Mouse (Mus musculus) mature B cell (primary cell): ENCODE measurements around the gene Fbxo44.

Experiments used
- in situ Hi-C: fragments of 300-500 bp; cut with MboI; formaldehyde crosslinking; loops from 2 replicates; pipeline ENCODE4 v1.14.3; 2019

Gene Fbxo44

DNA sequence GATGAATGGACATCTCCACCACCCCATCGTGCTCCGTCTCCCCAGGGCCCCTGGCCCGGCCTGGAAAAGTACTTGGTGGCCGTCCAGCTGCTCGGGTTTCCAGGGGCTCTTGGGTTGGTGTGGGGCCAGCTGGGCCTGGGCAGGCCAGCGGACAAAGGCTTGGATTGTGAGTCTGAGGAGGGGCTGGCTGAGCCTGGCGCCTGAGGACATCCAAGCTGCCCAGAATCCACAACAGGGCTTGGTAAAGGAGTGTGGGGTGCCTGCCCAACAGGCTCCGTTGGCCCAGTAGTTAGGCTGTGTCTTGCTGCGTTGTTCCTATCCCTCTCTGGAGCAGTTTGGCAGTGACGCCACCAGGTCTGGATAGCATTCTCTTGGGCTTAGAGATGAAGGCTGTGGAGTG is 6.1 kb upstream of the Fbxo44 start:
- in situ Hi-C loops, result loop anchor here (10.0 to 25.0 kb wide), 3 partner anchors 52 to 446 kb away; partner anchors contain the start of genes Masp2, Mtor and Ubiad1

GRCm38 (mm10) chr4:148165551-148165950 is 5.3 kb upstream of the Fbxo44 start:
- in situ Hi-C loops, result loop anchor here (10.0 to 25.0 kb wide), 3 partner anchors 51 to 447 kb away; partner anchors contain the start of genes Masp2, Mtor and Ubiad1

DNA sequence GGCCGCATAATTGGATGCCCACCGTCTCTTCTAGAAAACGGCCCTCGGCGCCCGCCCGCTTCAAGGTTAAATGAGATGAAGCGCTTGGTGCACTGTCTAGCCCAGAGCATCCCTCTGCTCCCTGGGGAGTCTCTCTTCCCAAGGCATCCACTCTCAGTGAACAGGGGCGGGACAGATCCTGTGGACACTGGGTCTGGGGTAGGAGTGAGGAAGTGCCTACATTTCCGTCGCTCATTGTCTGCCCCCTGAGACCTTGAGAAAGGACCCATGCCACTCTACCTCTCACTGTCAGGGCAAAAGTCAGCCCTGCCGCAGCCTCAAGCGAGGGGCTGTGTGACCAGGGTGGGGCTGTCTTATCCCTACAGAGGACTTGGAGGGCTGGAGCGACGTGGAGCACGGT is 4.2 kb upstream of the Fbxo44 start:
- in situ Hi-C loops, result loop anchor here (10.0 to 25.0 kb wide), 3 partner anchors 50 to 448 kb away; partner anchors contain the start of genes Masp2, Mtor and Ubiad1

DNA sequence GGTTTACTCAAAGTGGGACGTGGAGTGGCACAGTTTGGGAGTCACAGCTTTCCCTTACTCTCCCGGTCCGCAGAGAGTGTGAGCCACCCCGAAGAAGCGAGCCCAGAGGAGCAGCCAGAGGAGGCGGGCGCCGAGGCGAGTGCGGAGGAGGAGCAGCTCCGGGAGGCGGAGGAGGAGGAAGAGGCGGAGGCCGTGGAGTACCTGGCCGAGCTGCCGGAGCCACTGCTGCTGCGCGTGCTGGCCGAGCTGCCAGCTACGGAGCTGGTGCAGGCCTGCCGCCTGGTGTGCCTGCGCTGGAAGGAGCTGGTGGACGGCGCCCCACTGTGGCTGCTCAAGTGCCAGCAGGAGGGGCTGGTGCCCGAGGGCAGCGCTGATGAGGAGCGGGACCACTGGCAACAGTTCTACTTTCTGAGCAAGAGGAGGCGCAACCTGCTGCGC is 3.7 kb upstream of the Fbxo44 start:
- in situ Hi-C loops, result loop anchor here (10.0 to 25.0 kb wide), 3 partner anchors 49 to 448 kb away; partner anchors contain the start of genes Masp2, Mtor and Ubiad1

- in situ Hi-C loops, result loop anchor here (10.0 to 25.0 kb wide), 3 partner anchors 45 to 453 kb away; partner anchors contain the start of genes Masp2, Mtor and Ubiad1
Measured at GRCm38 (mm10) chr4:148159544-148160435, 492 bp downstream of the Fbxo44 start.

- in situ Hi-C loops, result loop anchor here (25.0 kb wide), 2 partner anchors 279 to 454 kb away; partner anchors contain the start of genes Masp2, Mtor and Ubiad1
Measured at GRCm38 (mm10) chr4:148158436-148159348, 1.6 kb downstream of the Fbxo44 start.

DNA sequence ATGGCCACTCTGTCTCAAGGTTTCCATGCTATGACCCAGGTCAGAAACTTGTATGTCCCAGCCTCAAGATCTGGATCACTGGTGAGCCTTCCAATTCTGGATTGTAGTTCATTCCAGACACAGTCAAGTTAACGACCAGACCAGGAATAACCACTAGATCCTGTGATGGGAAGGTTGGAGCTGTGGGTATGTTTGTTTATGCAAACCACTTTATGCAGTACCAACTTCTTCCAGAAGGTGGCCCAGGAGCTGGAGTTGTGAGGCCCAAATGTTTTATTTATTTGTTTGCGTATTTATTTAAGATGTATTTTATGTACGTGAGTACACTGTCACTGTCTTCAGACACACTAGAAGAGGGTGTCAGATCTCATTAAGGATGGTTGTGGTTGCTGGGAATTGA is 5.3 kb downstream of the Fbxo44 start:
- in situ Hi-C loops, result loop anchor here (25.0 kb wide), 2 partner anchors 282 to 457 kb away; partner anchors contain the start of genes Masp2, Mtor and Ubiad1

DNA sequence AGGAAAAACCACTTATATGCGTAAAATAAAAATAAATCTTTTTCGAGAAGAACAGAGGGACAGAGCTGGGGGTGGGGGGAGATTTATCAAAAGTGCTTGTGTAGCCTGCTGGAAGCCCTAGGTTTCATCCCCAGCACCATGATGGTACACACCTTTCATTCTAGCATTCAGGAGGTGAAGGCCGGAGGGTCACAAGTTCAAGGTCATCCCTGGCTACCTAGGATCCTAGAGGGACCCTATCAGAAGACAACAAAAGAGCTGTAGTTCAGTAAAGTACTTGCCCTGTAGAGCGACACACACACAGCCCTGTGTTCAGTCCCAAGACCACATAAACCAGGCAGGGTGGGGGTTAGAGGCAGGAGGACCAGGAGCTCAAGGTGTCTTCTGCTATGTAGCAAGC is 6.3 kb downstream of the Fbxo44 start:
- in situ Hi-C loops, result loop anchor here (25.0 kb wide), 2 partner anchors 283 to 458 kb away; partner anchors contain the start of genes Masp2, Mtor and Ubiad1

- in situ Hi-C loops, result loop anchor here (25.0 kb wide), 2 partner anchors 285 to 460 kb away; partner anchors contain the start of genes Masp2, Mtor and Ubiad1
Measured at GRCm38 (mm10) chr4:148152547-148152946, 7.7 kb downstream of the Fbxo44 start.

GRCm38 (mm10) chr4:148151267-148152168 is 8.8 kb downstream of the Fbxo44 start, which contains the start of gene Fbxo6:
Fbxo6 (minus strand) TSS chr4:148152140.
- in situ Hi-C loops, result loop anchor here (25.0 kb wide), 2 partner anchors 286 to 461 kb away; partner anchors contain the start of genes Masp2, Mtor and Ubiad1

DNA sequence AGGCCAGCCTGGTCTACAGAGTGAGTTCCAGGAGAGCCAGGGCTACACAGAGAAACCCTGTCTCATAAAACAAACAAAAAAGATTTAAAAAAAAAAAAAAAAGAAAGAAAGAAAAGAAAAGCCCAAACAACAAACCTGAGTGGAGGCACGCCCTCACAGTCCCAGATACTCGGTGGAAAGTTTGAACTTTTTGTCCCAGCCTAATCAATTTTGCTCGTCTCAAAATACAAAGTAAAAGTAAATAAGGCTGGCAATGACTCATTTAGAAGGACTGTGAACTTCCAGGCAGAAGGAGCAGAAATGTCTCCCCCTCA is 9.4 kb downstream of the Fbxo44 start:
- in situ Hi-C loops, result loop anchor here (25.0 kb wide), 2 partner anchors 286 to 461 kb away; partner anchors contain the start of genes Masp2, Mtor and Ubiad1

- in situ Hi-C loops, result loop anchor here (25.0 kb wide), 2 partner anchors 287 to 462 kb away; partner anchors contain the start of genes Masp2, Mtor and Ubiad1
Measured at GRCm38 (mm10) chr4:148150242-148150641, 10.0 kb downstream of the Fbxo44 start.

DNA sequence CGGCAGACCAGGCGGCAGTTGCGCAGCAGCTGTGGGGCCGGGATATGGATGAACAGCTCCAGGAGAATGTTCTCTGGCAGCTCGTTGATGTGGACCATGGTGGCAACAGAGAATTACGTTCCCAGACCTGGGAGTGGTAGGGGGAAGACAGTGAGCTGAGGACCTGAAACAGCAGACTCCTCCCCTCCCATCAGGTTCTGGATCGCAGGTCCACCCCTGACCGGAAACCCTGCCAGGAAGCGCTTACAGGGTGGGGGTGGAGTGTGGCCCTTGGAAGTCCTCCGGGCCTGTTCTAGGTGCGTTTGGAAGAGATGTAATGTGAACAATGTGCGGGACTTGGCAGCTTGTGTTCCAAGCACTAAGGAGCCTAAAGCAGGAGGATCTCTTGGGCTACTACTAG is 10.7 kb downstream of the Fbxo44 start:
- in situ Hi-C loops, result no loop called here

DNA sequence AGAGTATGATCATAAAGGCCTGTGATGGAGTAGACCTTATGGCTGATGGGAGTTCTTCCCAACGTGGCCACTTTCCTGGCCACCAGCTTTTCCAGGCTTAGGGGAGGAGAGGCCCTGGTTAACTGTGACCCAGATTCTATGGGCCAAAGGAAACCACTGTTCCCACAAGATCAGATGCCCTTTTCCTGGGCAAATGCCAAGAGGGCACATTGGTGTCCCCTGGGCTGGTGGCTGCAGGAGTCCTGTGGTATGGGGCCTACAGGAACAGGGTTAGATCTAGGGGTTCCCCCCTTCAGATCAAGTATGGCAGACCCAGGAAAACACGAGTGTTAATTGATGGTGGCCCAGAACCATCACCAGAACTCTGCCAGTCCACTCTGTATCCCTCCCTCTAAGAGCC is 12.6 kb downstream of the Fbxo44 start:
- in situ Hi-C loops, result no loop called here

- in situ Hi-C loops, result no loop called here
Measured at GRCm38 (mm10) chr4:148143721-148144120, 16.6 kb downstream of the Fbxo44 start.

DNA sequence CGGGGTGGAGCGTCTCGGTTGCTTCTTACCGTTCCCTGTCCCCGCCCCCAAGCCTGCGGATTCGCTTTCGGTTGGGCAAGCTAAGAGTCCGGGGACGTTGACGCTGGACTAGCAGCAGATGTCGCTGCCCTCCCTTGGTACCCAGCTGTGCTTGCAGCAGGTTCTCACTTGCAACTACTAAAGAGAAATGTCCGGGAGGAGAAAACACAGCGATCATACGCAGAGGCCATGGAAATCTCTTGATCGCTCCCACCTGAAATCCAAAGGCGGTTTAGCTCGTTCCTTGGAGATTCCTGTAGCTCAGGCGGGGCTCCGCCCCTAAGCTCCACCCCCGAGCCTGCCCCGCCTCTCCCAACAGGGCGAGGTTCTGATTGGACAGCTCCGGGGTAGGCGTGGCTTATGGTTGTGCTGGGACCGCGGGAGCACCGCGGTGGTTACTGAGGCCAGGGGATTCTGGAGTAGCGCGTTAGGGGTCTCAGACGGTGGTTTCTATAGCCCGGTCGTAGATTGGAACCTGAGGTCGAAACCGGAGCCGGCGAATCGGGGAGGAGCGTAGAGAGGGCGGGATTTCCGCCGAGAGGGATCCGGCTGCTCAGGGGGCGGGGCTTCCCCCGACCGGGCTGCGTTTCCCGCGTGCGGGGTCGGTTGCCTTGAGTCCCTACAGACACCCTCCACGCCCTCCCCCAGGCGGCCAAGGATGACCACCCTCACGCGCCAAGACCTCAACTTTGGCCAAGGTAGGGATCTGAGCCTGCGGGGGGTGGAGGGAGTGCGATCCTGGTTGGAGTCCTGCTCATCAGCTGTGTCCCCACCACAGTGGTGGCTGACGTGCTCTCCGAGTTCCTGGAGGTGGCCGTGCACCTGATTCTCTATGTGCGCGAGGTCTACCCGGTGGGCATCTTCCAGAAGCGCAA is 19.9 kb downstream of the Fbxo44 start:
- in situ Hi-C loops, result no loop called here

- in situ Hi-C loops, result no loop called here
Measured at GRCm38 (mm10) chr4:148139767-148140097, 20.6 kb downstream of the Fbxo44 start.

- in situ Hi-C loops, result no loop called here
Measured at GRCm38 (mm10) chr4:148137503-148137902, 22.8 kb downstream of the Fbxo44 start.

- in situ Hi-C loops, result no loop called here
Measured at GRCm38 (mm10) chr4:148134988-148135387, 25.3 kb downstream of the Fbxo44 start.
